ENCODE assay signal across 26 mouse cellular contexts in genomic region chr8:57807060-57807459, GRCm38 (mm10).
DNase-seq lines count a peak whose midpoint lies in the region; ATAC-seq and TF ChIP-seq lines count a peak whose summit lies in the region.
"Had no signal": no experiment of that assay in that cellular context is flagged by ENCODE, and none has a peak within 500 bp of the region (broad histone marks: within the 10 kb centered on the region; RNA-seq: fewer than 3 reads in every experiment).

No protein-coding gene starts in this region.

- 49% methylated on average over 4 of the region's 4 CpGs for WGBS in lung, postnatal 0 days

- no peaks in the 10 kb centered on the region for H3K27me3 ChIP-seq in lung, postnatal 0 days (replicated peaks; ENCODE audit: insufficient read depth, low read length)
- H3K27me3 ChIP-seq: embryonic facial prominence, embryonic 12.5 days; forebrain, embryonic 13.5 days; heart, embryonic 15.5 days; hindbrain, embryonic 13.5 days; intestine, embryonic 15.5 days had no signal

- no peak overlapping the region for H3K27ac ChIP-seq in lung, postnatal 0 days (ENCODE audit: low read length)
- H3K27ac ChIP-seq: embryonic facial prominence, embryonic 12.5 days; forebrain, embryonic 13.5 days; heart, embryonic 15.5 days; hindbrain, embryonic 10.5 days; hindbrain, embryonic 13.5 days; intestine, embryonic 15.5 days had no signal

- no peaks in the 10 kb centered on the region for H3K4me1 ChIP-seq in lung, postnatal 0 days (ENCODE audit: insufficient read depth, low read depth, low read length)
- H3K4me1 ChIP-seq: embryonic facial prominence, embryonic 12.5 days; forebrain, embryonic 13.5 days; heart, embryonic 12.5 days; heart, embryonic 15.5 days; hindbrain, embryonic 10.5 days; hindbrain, embryonic 13.5 days; intestine, embryonic 15.5 days had no signal

- peak; percentile 22 for DNase-seq in cerebellum, adult 9-10 months
- no peak for DNase-seq in cerebellum, adult 11 months
- no peak for DNase-seq in frontal cortex, postnatal 14 days (ENCODE audit: low spot score in 2 of 2)
- peak; percentile 9 for DNase-seq in lung, postnatal 0 days (ENCODE audit: low spot score)
- DNase-seq in lung, adult 18-20 months: no peak
- DNase-seq: adrenal gland, postnatal 10 days; adrenal gland, postnatal 36 days; cerebellum, adult 11-12 months; cerebellum, adult 8-10 months; gastrocnemius, postnatal 10 days; gastrocnemius, postnatal 36 days; heart, postnatal 10 days; heart, postnatal 36 days; kidney, adult 11 months had no signal

- no peak for TF ChIP-seq EP300 in lung, postnatal 0 days (IDR thresholded peaks at IDR 0.05)

- TF ChIP-seq CTCF in lung, postnatal 0 days (IDR thresholded peaks at IDR 0.05): no peak

- no peak overlapping the region for H3K4me2 ChIP-seq in lung, postnatal 0 days (replicated peaks; ENCODE audit: low read depth, low read length)
- H3K4me2 ChIP-seq: embryonic facial prominence, embryonic 12.5 days; forebrain, embryonic 13.5 days; heart, embryonic 12.5 days; heart, embryonic 15.5 days; hindbrain, embryonic 13.5 days; intestine, embryonic 15.5 days had no signal

- ATAC-seq in frontal cortex, adult (ENCODE audit: low TSS enrichment): peak; percentile 76
- ATAC-seq in lung, postnatal 0 days: no peak
- ATAC-seq: activated CD4-positive, CD25-positive, alpha-beta regulatory T cell, adult 4 months; forebrain, embryonic 13.5 days; forebrain, embryonic 16.5 days; hindbrain, embryonic 16.5 days; intestine, embryonic 15.5 days had no signal

- no peaks in the 10 kb centered on the region for H3K36me3 ChIP-seq in lung, postnatal 0 days (ENCODE audit: insufficient read depth, low read length)
- H3K36me3 ChIP-seq: embryonic facial prominence, embryonic 12.5 days; heart, embryonic 12.5 days; heart, embryonic 15.5 days; hindbrain, embryonic 10.5 days; hindbrain, embryonic 13.5 days; intestine, embryonic 15.5 days had no signal

- no peak overlapping the region for H3K9ac ChIP-seq in lung, postnatal 0 days (replicated peaks; ENCODE audit: low read depth)
- H3K9ac ChIP-seq: embryonic facial prominence, embryonic 12.5 days; forebrain, embryonic 13.5 days; heart, embryonic 12.5 days; heart, embryonic 15.5 days; hindbrain, embryonic 13.5 days; intestine, embryonic 15.5 days had no signal

- no peak overlapping the region for H3K4me3 ChIP-seq in lung, postnatal 0 days (ENCODE audit: low read depth, low read length)
- H3K4me3 ChIP-seq: embryonic facial prominence, embryonic 12.5 days; erythroblast, embryonic 14.5 days; forebrain, embryonic 13.5 days; heart, embryonic 12.5 days; heart, embryonic 15.5 days; hindbrain, embryonic 10.5 days; hindbrain, embryonic 13.5 days; intestine, embryonic 15.5 days had no signal

- no peaks in the 10 kb centered on the region for H3K9me3 ChIP-seq in lung, postnatal 0 days (ENCODE audit: low read length)
- H3K9me3 ChIP-seq: embryonic facial prominence, embryonic 12.5 days; forebrain, embryonic 13.5 days; heart, embryonic 12.5 days; heart, embryonic 15.5 days; hindbrain, embryonic 10.5 days; hindbrain, embryonic 13.5 days; intestine, embryonic 15.5 days had no signal

Comparison
In these comparisons a context has a peak if more than half of its experiments do, and no peak if none do; other contexts are left out.
1. DNase-seq: peak in cerebellum, adult 9-10 months (single experiment) and lung, postnatal 0 days (single experiment); none in cerebellum, adult 11 months (single experiment), frontal cortex, postnatal 14 days (0 of 2) and lung, adult 18-20 months (0 of 2).